Mouse (Mus musculus): ENCODE data around the gene S100a5. TPM values are rescaled to one million over a fixed set of nuclear protein-coding genes. Genes with fewer than 3 reads are reported as not detected.
A peak's percentile ranks its signal among the peaks of the same experiment; 100 is the strongest.

S100a5 gene
- polyA plus RNA-seq, 1 experiment from 2014 or later = 10.5 TPM

DNA sequence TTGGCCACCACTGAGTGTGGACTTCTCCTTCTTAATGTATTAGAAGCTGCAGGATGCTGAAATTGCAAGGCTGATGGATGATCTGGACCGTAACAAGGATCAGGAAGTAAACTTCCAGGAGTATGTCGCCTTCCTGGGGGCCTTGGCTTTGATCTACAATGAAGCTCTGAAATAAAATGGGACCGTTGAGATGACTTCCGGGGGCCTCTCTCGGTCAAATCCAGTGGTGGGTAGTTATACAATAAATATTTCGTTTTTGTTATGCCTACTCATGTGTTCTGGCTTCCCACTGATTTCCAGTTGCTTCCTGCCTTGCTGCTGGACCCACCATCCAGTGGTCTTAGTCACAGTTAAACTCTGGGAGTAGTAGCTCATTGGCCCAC, 5.8 kb downstream of the S100a5 start:
- peaks cover 5% of the 10 kb centered on the region for H3K4me1 ChIP-seq (replicated peaks; ENCODE audit: control insufficient read depth, insufficient read depth)
- no peak for DNase-seq (ENCODE audit: low spot score)
- peak overlapping the region; percentile 46 for H3K4me3 ChIP-seq (ENCODE audit: low read depth, low read length)
- peak overlapping the region; percentile 92 for H3K27ac ChIP-seq (replicated peaks)
- no peak for TF ChIP-seq CTCF (IDR thresholded peaks at IDR 0.05; ENCODE audit: low read depth)
- TF ChIP-seq EP300 (optimal IDR thresholded peaks at IDR 0.05) = no peak
- peak overlapping the region; percentile 64 for H3K4me2 ChIP-seq (replicated peaks; ENCODE audit: low read depth)
- no peaks in the 10 kb centered on the region for H3K36me3 ChIP-seq (ENCODE audit: control insufficient read depth, insufficient read depth, low read length)
- peak overlapping the region; percentile 76 for H3K9ac ChIP-seq (ENCODE audit: low read length)
- ATAC-seq (ENCODE audit: low FRiP score, low TSS enrichment) = no peak
- H3K9me3 ChIP-seq (ENCODE audit: control insufficient read depth, low read length) = no peaks in the 10 kb centered on the region
- WGBS = 70% methylated on average over 6 of the region's 6 CpGs
- H3K27me3 ChIP-seq (ENCODE audit: control insufficient read depth, insufficient read depth, low read length) = no peaks in the 10 kb centered on the region

DNA sequence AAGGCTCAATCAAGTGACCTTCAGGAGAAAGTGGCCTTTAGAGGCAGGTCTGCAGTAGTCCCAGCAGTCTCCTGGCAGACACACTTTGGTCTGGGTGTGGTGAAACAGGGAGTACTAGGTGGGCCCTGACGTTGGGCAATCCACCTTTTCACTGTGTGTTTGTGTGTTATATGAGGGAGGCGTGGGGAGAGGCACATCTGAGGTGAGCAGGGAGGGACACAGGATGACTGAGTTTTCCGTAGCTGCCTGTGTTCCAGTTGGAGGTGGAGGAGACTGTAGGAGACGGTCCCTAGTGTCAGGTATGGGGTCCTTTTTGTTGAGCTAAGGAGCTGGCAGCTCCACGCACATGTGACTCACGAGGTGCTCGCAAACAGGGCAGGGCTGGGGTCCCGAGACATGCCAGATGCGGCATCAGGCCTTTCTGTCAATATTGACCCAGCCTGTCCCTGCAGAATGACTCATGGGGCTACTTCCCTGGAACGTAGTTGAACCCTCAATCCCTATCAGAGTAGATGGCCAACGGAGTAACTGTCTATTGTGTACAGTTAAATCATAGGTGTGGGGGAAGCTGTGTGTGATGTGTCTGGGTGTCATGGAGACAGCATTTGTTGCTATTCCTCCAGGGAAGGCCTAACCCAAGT, 6.4 kb downstream of the S100a5 start:
- H3K4me1 ChIP-seq (replicated peaks; ENCODE audit: control insufficient read depth, insufficient read depth) = peaks cover 5% of the 10 kb centered on the region
- H3K27ac ChIP-seq (replicated peaks) = peak overlapping the region; percentile 92
- no peaks in the 10 kb centered on the region for H3K36me3 ChIP-seq (ENCODE audit: control insufficient read depth, insufficient read depth, low read length)
- H3K4me3 ChIP-seq (ENCODE audit: low read depth, low read length) = peak overlapping the region; percentile 46
- H3K9me3 ChIP-seq (ENCODE audit: control insufficient read depth, low read length) = no peaks in the 10 kb centered on the region
- peak; percentile 82 for ATAC-seq (ENCODE audit: low FRiP score, low TSS enrichment)
- TF ChIP-seq EP300 (optimal IDR thresholded peaks at IDR 0.05) = no peak
- DNase-seq (ENCODE audit: low spot score) = peak; percentile 81
- H3K27me3 ChIP-seq (ENCODE audit: control insufficient read depth, insufficient read depth, low read length) = no peaks in the 10 kb centered on the region
- peak overlapping the region; percentile 64 for H3K4me2 ChIP-seq (replicated peaks; ENCODE audit: low read depth)
- peak overlapping the region; percentile 76 for H3K9ac ChIP-seq (ENCODE audit: low read length)
- WGBS = 38% methylated on average over 11 of the region's 11 CpGs

DNA sequence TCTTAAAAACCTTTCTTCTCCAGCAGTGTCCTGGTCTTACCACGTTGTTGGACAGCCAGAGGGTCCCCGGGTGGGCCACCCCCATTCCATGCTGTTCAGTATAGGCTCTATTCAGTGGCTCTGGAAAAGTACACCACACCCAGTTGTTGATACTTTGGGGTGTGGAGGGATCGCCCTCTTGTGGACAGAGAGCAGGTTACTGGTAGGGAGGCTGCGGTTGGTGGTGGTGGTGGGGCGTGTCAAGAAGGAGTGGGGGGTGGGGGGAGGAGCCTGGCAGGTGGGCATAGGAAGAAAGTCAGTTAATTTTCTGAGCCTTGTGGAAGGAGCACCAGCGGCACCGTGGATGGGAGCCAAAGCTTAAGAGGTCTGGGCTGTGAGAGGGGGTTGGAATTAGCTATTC, 7.1 kb downstream of the S100a5 start:
- no peaks in the 10 kb centered on the region for H3K27me3 ChIP-seq (ENCODE audit: control insufficient read depth, insufficient read depth, low read length)
- peak overlapping the region; percentile 92 for H3K27ac ChIP-seq (replicated peaks)
- WGBS = 4% methylated on average over 7 of the region's 7 CpGs
- no peaks in the 10 kb centered on the region for H3K36me3 ChIP-seq (ENCODE audit: control insufficient read depth, insufficient read depth, low read length)
- H3K9me3 ChIP-seq (ENCODE audit: control insufficient read depth, low read length) = no peaks in the 10 kb centered on the region
- H3K4me2 ChIP-seq (replicated peaks; ENCODE audit: low read depth) = peak overlapping the region; percentile 64
- TF ChIP-seq EP300 (optimal IDR thresholded peaks at IDR 0.05) (no peak), CTCF (IDR thresholded peaks at IDR 0.05; ENCODE audit: low read depth) (peak; percentile 94)
- peaks cover 5% of the 10 kb centered on the region for H3K4me1 ChIP-seq (replicated peaks; ENCODE audit: control insufficient read depth, insufficient read depth)
- DNase-seq (ENCODE audit: low spot score) (peak; percentile 89), ATAC-seq (ENCODE audit: low FRiP score, low TSS enrichment) (peak; percentile 72)
- H3K4me3 ChIP-seq (ENCODE audit: low read depth, low read length) = peak overlapping the region; percentile 46; the same call in 1 of the 2 replicates
- no peak overlapping the region for H3K9ac ChIP-seq (ENCODE audit: low read length)

- H3K4me2 ChIP-seq (replicated peaks; ENCODE audit: low read depth) = peak overlapping the region; percentile 64
- no peak for ATAC-seq (ENCODE audit: low FRiP score, low TSS enrichment)
- H3K36me3 ChIP-seq (ENCODE audit: control insufficient read depth, insufficient read depth, low read length) = no peaks in the 10 kb centered on the region
- TF ChIP-seq CTCF (IDR thresholded peaks at IDR 0.05; ENCODE audit: low read depth) = no peak
- no peak for TF ChIP-seq EP300 (optimal IDR thresholded peaks at IDR 0.05)
- no peak overlapping the region for H3K4me3 ChIP-seq (ENCODE audit: low read depth, low read length)
- H3K4me1 ChIP-seq (replicated peaks; ENCODE audit: control insufficient read depth, insufficient read depth) = peaks cover 5% of the 10 kb centered on the region
- no peak for DNase-seq (ENCODE audit: low spot score)
- 41% methylated on average over 1 of the region's 1 CpGs for WGBS
- 0 out of 2 replicates have a peak overlapping the region, but pooled peaks have one; percentile 24 for H3K27ac ChIP-seq (replicated peaks)
- H3K9ac ChIP-seq (ENCODE audit: low read length) = no peak overlapping the region
- no peaks in the 10 kb centered on the region for H3K9me3 ChIP-seq (ENCODE audit: control insufficient read depth, low read length)
- H3K27me3 ChIP-seq (ENCODE audit: control insufficient read depth, insufficient read depth, low read length) = no peaks in the 10 kb centered on the region
These were observed 7.6 kb downstream of the S100a5 start for GRCm38 (mm10) chr3:90615911-90616310.

DNA sequence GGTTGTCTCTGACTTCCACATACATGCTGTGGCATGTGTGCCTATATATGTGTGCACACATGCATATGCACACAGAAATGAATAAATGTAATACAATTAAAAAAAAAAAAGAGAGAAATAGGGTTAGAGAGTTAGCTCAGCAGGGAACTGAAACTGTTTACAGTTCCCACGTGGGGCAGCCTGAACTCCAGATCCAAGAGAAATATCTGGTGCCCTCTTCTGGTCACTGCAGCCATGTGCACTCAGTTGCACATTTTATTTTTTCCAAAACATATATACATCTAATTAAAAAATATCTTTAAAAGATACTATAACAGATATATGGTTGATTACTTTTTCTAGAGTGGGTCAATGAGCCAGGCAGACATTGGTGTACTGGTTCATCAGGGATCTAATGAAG, 9.3 kb downstream of the S100a5 start:
- Histone ChIP-seq H3K27me3 (ENCODE audit: control insufficient read depth, insufficient read depth, low read length) (no peaks in the 10 kb centered on the region), H3K9me3 (ENCODE audit: control insufficient read depth, low read length) (no peaks in the 10 kb centered on the region), H3K9ac (ENCODE audit: low read length) (no peak overlapping the region), H3K4me1 (replicated peaks; ENCODE audit: control insufficient read depth, insufficient read depth) (peaks cover 5% of the 10 kb centered on the region), H3K4me2 (replicated peaks; ENCODE audit: low read depth) (no peak overlapping the region), H3K4me3 (ENCODE audit: low read depth, low read length) (no peak overlapping the region), H3K36me3 (ENCODE audit: control insufficient read depth, insufficient read depth, low read length) (no peaks in the 10 kb centered on the region), H3K27ac (replicated peaks) (no peak overlapping the region)
- TF ChIP-seq CTCF (IDR thresholded peaks at IDR 0.05; ENCODE audit: low read depth) = peak; percentile 66
- no peak for TF ChIP-seq EP300 (optimal IDR thresholded peaks at IDR 0.05)
- 0% methylated on average over 1 of the region's 1 CpGs for WGBS
- DNase-seq (ENCODE audit: low spot score) = no peak
- ATAC-seq (ENCODE audit: low FRiP score, low TSS enrichment) = no peak

- no peaks in the 10 kb centered on the region for H3K4me1 ChIP-seq (replicated peaks; ENCODE audit: control insufficient read depth, insufficient read depth)
- H3K4me2 ChIP-seq (replicated peaks; ENCODE audit: low read depth) = no peak overlapping the region
- TF ChIP-seq EP300 (optimal IDR thresholded peaks at IDR 0.05) (no peak), CTCF (IDR thresholded peaks at IDR 0.05; ENCODE audit: low read depth) (no peak)
- no peaks in the 10 kb centered on the region for H3K36me3 ChIP-seq (ENCODE audit: control insufficient read depth, insufficient read depth, low read length)
- WGBS = 46% methylated on average over 7 of the region's 7 CpGs
- H3K4me3 ChIP-seq (ENCODE audit: low read depth, low read length) = no peak overlapping the region
- H3K9ac ChIP-seq (ENCODE audit: low read length) = no peak overlapping the region
- no peak overlapping the region for H3K27ac ChIP-seq (replicated peaks)
- H3K9me3 ChIP-seq (ENCODE audit: control insufficient read depth, low read length) = no peaks in the 10 kb centered on the region
- no peak for DNase-seq (ENCODE audit: low spot score)
- no peaks in the 10 kb centered on the region for H3K27me3 ChIP-seq (ENCODE audit: control insufficient read depth, insufficient read depth, low read length)
- no peak for ATAC-seq (ENCODE audit: low FRiP score, low TSS enrichment)
These were observed 13.2 kb downstream of the S100a5 start for GRCm38 (mm10) chr3:90621552-90621951.

All from stomach, postnatal 0 days (tissue).